Mouse (Mus musculus): ENCODE measurements at regions not wholly inside any gene's neighbourhood (a gene's known extent, or its start where the extent isn't known, plus 50 kb on each side); places are given as distances from the start of the nearest gene placed in this dataset.

DNA sequence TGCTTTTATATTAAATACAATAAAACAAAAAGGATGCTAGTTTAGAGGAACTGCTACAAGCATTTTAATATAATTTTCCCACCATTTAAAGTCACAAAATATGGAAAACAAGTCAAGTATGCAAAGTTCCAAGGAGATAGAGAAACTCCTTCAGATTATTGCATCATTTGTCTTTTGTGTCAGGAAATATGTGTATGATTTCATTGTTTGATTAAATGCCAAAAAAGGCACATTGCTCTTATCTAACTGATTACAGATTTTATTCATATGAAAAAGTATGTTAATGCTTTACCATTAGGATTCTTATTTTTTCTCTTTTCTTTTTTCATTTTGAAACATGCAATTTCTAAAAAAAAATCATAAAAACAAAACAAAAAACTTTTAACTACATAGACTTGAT, 342.2 kb upstream of the Zeb2 start:
- TF ChIP-seq MAFK (IDR thresholded peaks at IDR 0.05; ENCODE audit: insufficient read depth, low read depth, low read length) (no peak), CHD2 (IDR thresholded peaks at IDR 0.05; ENCODE audit: low read depth, low read length) (no peak)

All from ES-E14 (cell line).